In the genomic region with DNA sequence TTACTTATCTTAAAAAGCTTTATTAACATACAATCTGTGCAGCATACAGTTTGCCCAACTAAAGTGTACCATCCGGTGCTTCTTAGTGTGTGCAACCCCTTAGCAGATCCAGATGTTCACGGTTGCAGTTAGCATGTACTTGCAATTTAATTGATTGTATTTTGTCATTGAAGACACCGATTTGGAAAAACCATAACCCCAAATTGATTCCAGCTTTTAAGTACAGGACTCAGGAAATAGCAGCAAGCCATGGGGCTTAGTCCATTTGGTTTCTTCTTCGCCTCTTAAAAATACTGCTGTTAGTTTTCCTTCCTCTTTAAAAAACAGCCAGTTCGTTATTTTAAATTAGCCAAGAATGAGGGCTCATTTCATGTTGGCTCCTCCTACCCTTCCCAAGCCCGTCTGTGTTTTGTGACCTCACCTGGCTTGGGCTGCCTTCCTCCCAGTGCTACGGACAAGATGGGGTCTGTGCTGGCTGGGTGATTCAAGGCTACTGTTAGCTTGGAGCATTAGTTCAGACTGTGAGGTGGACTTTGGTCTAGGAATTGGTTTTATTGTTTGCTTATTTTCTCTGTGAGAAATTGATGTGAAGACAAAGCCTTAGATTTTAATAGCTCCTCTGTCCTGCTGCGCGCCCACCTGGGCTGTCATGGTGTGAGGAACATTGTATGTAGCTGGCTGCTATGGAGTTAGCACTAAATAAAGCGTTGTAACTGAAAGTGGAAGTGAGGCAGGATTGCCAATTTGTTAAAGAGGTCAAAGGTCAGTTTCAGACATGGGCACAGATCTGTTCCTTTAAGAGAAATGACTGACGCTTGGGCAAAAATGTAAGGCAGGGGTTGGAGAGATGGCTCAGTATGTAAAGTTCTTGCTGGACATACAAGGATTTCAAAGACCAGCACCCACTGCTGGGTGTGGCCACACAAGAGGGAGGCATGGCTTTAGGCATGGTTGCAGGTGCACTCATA, we compare ENCODE assay signal across 16 mouse cellular contexts. TPM values are rescaled to one million over a fixed set of nuclear protein-coding genes. Genes with fewer than 3 reads are reported as not detected.
DNase-seq lines count a peak whose midpoint lies in the region; ATAC-seq and TF ChIP-seq lines count a peak whose summit lies in the region.
"Had no signal": no experiment of that assay in that cellular context is flagged by ENCODE, and none has a peak within 500 bp of the region (broad histone marks: within the 10 kb centered on the region; RNA-seq: fewer than 3 reads in every experiment).

No protein-coding gene starts in this region.

- 71% methylated on average over 11 of the region's 11 CpGs for WGBS in intestine, embryonic 16.5 days
- WGBS in cerebellum, adult 2 months: 87% methylated on average over 11 of the region's 11 CpGs
- 83% methylated on average over 11 of the region's 11 CpGs for WGBS in hindbrain, embryonic 16.5 days

- H3K27me3 ChIP-seq in intestine, embryonic 16.5 days (replicated peaks; ENCODE audit: control insufficient read depth, insufficient read depth, low read length): no peaks in the 10 kb centered on the region
- H3K27me3 ChIP-seq in cerebellum, adult 2 months (ENCODE audit: control insufficient read depth, insufficient read depth, low read length): no peaks in the 10 kb centered on the region
- H3K27me3 ChIP-seq in hindbrain, embryonic 16.5 days (replicated peaks; ENCODE audit: control insufficient read depth, insufficient read depth, low read length): no peaks in the 10 kb centered on the region
- H3K27me3 ChIP-seq: Patski had no signal

- TF ChIP-seq POLR2A in cerebellum, adult 2 months (IDR thresholded peaks at IDR 0.05; ENCODE audit: borderline replicate concordance, insufficient read depth, low read length): no peak

- no peak overlapping the region for H3K4me2 ChIP-seq in intestine, embryonic 16.5 days (ENCODE audit: low read depth, low read length)
- no peak overlapping the region for H3K4me2 ChIP-seq in hindbrain, embryonic 16.5 days (ENCODE audit: low read length)
- H3K4me2 ChIP-seq: heart, embryonic 11.5 days had no signal

- peaks cover 35% of the 10 kb centered on the region for H3K4me1 ChIP-seq in intestine, embryonic 16.5 days (ENCODE audit: control insufficient read depth, insufficient read depth, low read length)
- peaks cover 38% of the 10 kb centered on the region for H3K4me1 ChIP-seq in cerebellum, adult 2 months (ENCODE audit: control insufficient read depth, insufficient read depth, low read length)
- peaks cover 22% of the 10 kb centered on the region for H3K4me1 ChIP-seq in hindbrain, embryonic 16.5 days (ENCODE audit: control insufficient read depth, insufficient read depth, low read depth, low read length)

- no peaks in the 10 kb centered on the region for H3K9me3 ChIP-seq in intestine, embryonic 16.5 days (ENCODE audit: control insufficient read depth, low read length)
- no peaks in the 10 kb centered on the region for H3K9me3 ChIP-seq in hindbrain, embryonic 16.5 days (ENCODE audit: control insufficient read depth, low read length)
- H3K9me3 ChIP-seq: forebrain, embryonic 10.5 days had no signal

- peaks cover 13% of the 10 kb centered on the region; the same call in 1 of the 2 replicates for H3K36me3 ChIP-seq in intestine, embryonic 16.5 days (ENCODE audit: control insufficient read depth, insufficient read depth, low read length)
- peaks cover 10% of the 10 kb centered on the region; the same call in 1 of the 2 replicates for H3K36me3 ChIP-seq in hindbrain, embryonic 16.5 days (ENCODE audit: control insufficient read depth, insufficient read depth, low read length)

- H3K27ac ChIP-seq in intestine, embryonic 16.5 days (ENCODE audit: low read length): no peak overlapping the region
- no peak overlapping the region for H3K27ac ChIP-seq in cerebellum, adult 2 months (ENCODE audit: insufficient read depth, low read length)
- H3K27ac ChIP-seq in hindbrain, embryonic 16.5 days (ENCODE audit: low read depth, low read length): no peak overlapping the region

- H3K9ac ChIP-seq in intestine, embryonic 16.5 days (ENCODE audit: low read depth, low read length): no peak overlapping the region
- H3K9ac ChIP-seq in hindbrain, embryonic 16.5 days (ENCODE audit: low read depth, low read length): no peak overlapping the region

- peak; percentile 31 for DNase-seq in lung, postnatal 25 days (ENCODE audit: low spot score)
- DNase-seq in lung, postnatal 14 days: no peak
- DNase-seq in cerebellum, postnatal 36 days: no peak
- no peak for DNase-seq in cerebellum, adult 2 months
- DNase-seq: adrenal gland, adult 2 months; cerebellum, adult 11 months; embryo, embryonic 11 days; gastrocnemius, adult 2 months; heart, postnatal 4 days had no signal

- 0 out of 2 replicates have a peak, but pooled peaks have one; percentile 14 for ATAC-seq in common myeloid progenitor, adult 5-6 weeks (replicated peaks; ENCODE audit: low read depth, poor library complexity, severe bottlenecking)
- ATAC-seq in intestine, embryonic 16.5 days: peak; percentile 58
- 0 out of 2 replicates have a peak, but pooled peaks have one; percentile 13 for ATAC-seq in megakaryocyte progenitor cell, adult 5-6 weeks (replicated peaks; ENCODE audit: poor library complexity)
- ATAC-seq in hindbrain, embryonic 16.5 days: no peak
- ATAC-seq: Patski had no signal

- no peak for TF ChIP-seq CTCF in cerebellum, adult 2 months (IDR thresholded peaks at IDR 0.05; ENCODE audit: borderline replicate concordance, insufficient read depth, low read depth, low read length)

- H3K4me3 ChIP-seq in intestine, embryonic 16.5 days (ENCODE audit: low read length): no peak overlapping the region
- no peak overlapping the region for H3K4me3 ChIP-seq in cerebellum, adult 2 months (replicated peaks; ENCODE audit: insufficient read depth, low read depth, low read length)
- H3K4me3 ChIP-seq in hindbrain, embryonic 16.5 days (ENCODE audit: low read length): no peak overlapping the region
- H3K4me3 ChIP-seq: forebrain, embryonic 10.5 days; gastrocnemius, adult 2 months had no signal

RNA-seq across cellular contexts. Expression of a gene that starts 11.8 kb away (rescaled TPM):
- total RNA-seq in common myeloid progenitor, adult 5-6 weeks (2017): 30.7 and 44.4 TPM in 2 replicates
- 27.8 and 28.1 TPM in 2 replicates for polyA plus RNA-seq in intestine, embryonic 16.5 days (2015; fragmentation: Nextera tagmentation; extraction: Ambion mirVana)
- 16.0 and 18.0 TPM in 2 replicates for total RNA-seq in megakaryocyte progenitor cell, adult 5-6 weeks (2015)
- 30.9 and 34.6 TPM in 2 replicates for total RNA-seq in megakaryocyte progenitor cell, adult 5-6 weeks (2017)
- polyA plus RNA-seq in cerebellum, adult 2 months (2012; rRNA removed): 31.0 and 31.9 TPM in 2 replicates
- polyA plus RNA-seq in hindbrain, embryonic 16.5 days (2015; fragmentation: Nextera tagmentation; extraction: Ambion mirVana): 63.4 and 66.0 TPM in 2 replicates

RNA-seq across cellular contexts. Expression of a gene that starts 12.0 kb away (rescaled TPM):
- total RNA-seq in common myeloid progenitor, adult 5-6 weeks (2017): 0.09 TPM in 1 of 2 replicates, not detected in the other
- polyA plus RNA-seq in intestine, embryonic 16.5 days (2015; fragmentation: Nextera tagmentation; extraction: Ambion mirVana): 0.06 TPM in 1 of 2 replicates, not detected in the other
- not detected in 2 replicates for total RNA-seq in megakaryocyte progenitor cell, adult 5-6 weeks (2015)
- not detected in 2 replicates for total RNA-seq in megakaryocyte progenitor cell, adult 5-6 weeks (2017)
- polyA plus RNA-seq in cerebellum, adult 2 months (2012; rRNA removed): 0.08 TPM in 1 of 2 replicates, not detected in the other
- polyA plus RNA-seq in hindbrain, embryonic 16.5 days (2015; fragmentation: Nextera tagmentation; extraction: Ambion mirVana): 0.14 and 0.16 TPM in 2 replicates
- total RNA-seq: gastrocnemius, adult 2 months; heart, postnatal 4 days had no signal
- polyA plus RNA-seq: adrenal gland, adult 2 months had no signal
